ENCODE assay signal across 8 mouse cellular contexts in genomic region chr2:120128611-120129051, GRCm38 (mm10). TPM values are rescaled to one million over a fixed set of nuclear protein-coding genes. Genes with fewer than 3 reads are reported as not detected.
DNase-seq lines count a peak whose midpoint lies in the region; ATAC-seq and TF ChIP-seq lines count a peak whose summit lies in the region.

No protein-coding gene starts in this region.

- DNase-seq in spleen, adult 2 months (ENCODE audit: low read depth in 1 of 2, low spot score in 2 of 2), result no peak
- no peak for DNase-seq in spleen, postnatal 4 days (ENCODE audit: low spot score in 2 of 2)
- DNase-seq in frontal cortex, postnatal 10 days (ENCODE audit: low spot score in 2 of 2), result no peak
- no peak for DNase-seq in thymus, postnatal 25 days
- no peak for DNase-seq in cerebellum, postnatal 14 days

- peak overlapping the region; percentile 11 for H3K27ac ChIP-seq in spleen, adult 2 months (ENCODE audit: insufficient read depth, low read length)
- H3K27ac ChIP-seq in heart, embryonic 15.5 days, result peak overlapping the region; percentile 92
- H3K27ac ChIP-seq in liver, embryonic 12.5 days, result peak overlapping the region; percentile 72

- TF ChIP-seq POLR2A in spleen, adult 2 months (IDR thresholded peaks at IDR 0.05; ENCODE audit: low read depth, low read length), result no peak

- 87% methylated on average over 1 of the region's 1 CpGs for WGBS in spleen, adult 2 months
- WGBS in heart, embryonic 15.5 days, result 17% methylated on average over 1 of the region's 1 CpGs
- WGBS in liver, embryonic 12.5 days (ENCODE audit: insufficient replicate concordance), result 64% methylated on average over 1 of the region's 1 CpGs

- peaks cover 23% of the 10 kb centered on the region; the same call in 1 of the 2 replicates for H3K4me1 ChIP-seq in spleen, adult 2 months (ENCODE audit: control insufficient read depth, insufficient read depth, insufficient read length)
- peaks cover 74% of the 10 kb centered on the region for H3K4me1 ChIP-seq in heart, embryonic 15.5 days (replicated peaks)
- H3K4me1 ChIP-seq in liver, embryonic 12.5 days, result peaks cover 21% of the 10 kb centered on the region

- H3K4me3 ChIP-seq in spleen, adult 2 months (ENCODE audit: extremely low read depth, insufficient read depth, insufficient read length), result no peak overlapping the region
- H3K4me3 ChIP-seq in heart, embryonic 15.5 days, result no peak overlapping the region
- H3K4me3 ChIP-seq in liver, embryonic 12.5 days, result no peak overlapping the region

- 0 out of 2 replicates have a peak overlapping the region, but pooled peaks have one; percentile 30 for H3K9ac ChIP-seq in heart, embryonic 15.5 days
- H3K9ac ChIP-seq in liver, embryonic 12.5 days, result no peak overlapping the region

- H3K4me2 ChIP-seq in heart, embryonic 15.5 days, result peak overlapping the region; percentile 16; the same call in 1 of the 2 replicates
- no peak overlapping the region for H3K4me2 ChIP-seq in liver, embryonic 12.5 days

- peak; percentile 59 for ATAC-seq in heart, embryonic 15.5 days (replicated peaks; ENCODE audit: insufficient number of reproducible peaks, insufficient read depth, low FRiP score, low read depth)
- no peak for ATAC-seq in liver, embryonic 12.5 days
- no peak for ATAC-seq in frontal cortex, adult (ENCODE audit: low TSS enrichment)

- H3K9me3 ChIP-seq in heart, embryonic 15.5 days (replicated peaks), result no peaks in the 10 kb centered on the region
- H3K9me3 ChIP-seq in liver, embryonic 12.5 days (replicated peaks), result no peaks in the 10 kb centered on the region

- H3K36me3 ChIP-seq in spleen, adult 2 months (ENCODE audit: control insufficient read depth, insufficient read depth, low read length), result peaks cover 1% of the 10 kb centered on the region; the same call in 1 of the 2 replicates
- H3K36me3 ChIP-seq in heart, embryonic 15.5 days, result 0 out of 2 replicates have a peak, but pooled peaks cover 6% of the 10 kb centered on the region
- H3K36me3 ChIP-seq in liver, embryonic 12.5 days, result peaks cover 12% of the 10 kb centered on the region; the same call in 1 of the 2 replicates

- no peaks in the 10 kb centered on the region for H3K27me3 ChIP-seq in spleen, adult 2 months (ENCODE audit: control insufficient read depth, insufficient read depth, low read length)
- H3K27me3 ChIP-seq in heart, embryonic 15.5 days, result no peaks in the 10 kb centered on the region
- no peaks in the 10 kb centered on the region for H3K27me3 ChIP-seq in liver, embryonic 12.5 days (replicated peaks)

- TF ChIP-seq CTCF in spleen, adult 2 months (IDR thresholded peaks at IDR 0.05; ENCODE audit: extremely low read depth, insufficient read depth, insufficient read length, insufficient replicate concordance), result no peak

RNA-seq across cellular contexts. Expression of gene Ehd4, which starts 25.8 kb away (rescaled TPM):
- polyA plus RNA-seq in spleen, adult 2 months (2012; rRNA removed), result 32.0 and 35.4 TPM in 2 replicates
- polyA plus RNA-seq in heart, embryonic 15.5 days (2015; fragmentation: Nextera tagmentation; extraction: Ambion mirVana), result 164 and 188 TPM in 2 replicates
- 27.2 and 28.7 TPM in 2 replicates for polyA plus RNA-seq in liver, embryonic 12.5 days (2016; fragmentation: Nextera tagmentation; extraction: Ambion mirVana)

Comparison
In these comparisons a context has a peak if more than half of its experiments do, and no peak if none do; other contexts are left out.
1. H3K27ac ChIP-seq: peak in every context shown above with its lines; median percentile 92 in heart, embryonic 15.5 days; 72 in liver, embryonic 12.5 days; 11 in spleen, adult 2 months.